Mouse (Mus musculus): ENCODE data around the gene Pla1a.

Pla1a gene

DNA sequence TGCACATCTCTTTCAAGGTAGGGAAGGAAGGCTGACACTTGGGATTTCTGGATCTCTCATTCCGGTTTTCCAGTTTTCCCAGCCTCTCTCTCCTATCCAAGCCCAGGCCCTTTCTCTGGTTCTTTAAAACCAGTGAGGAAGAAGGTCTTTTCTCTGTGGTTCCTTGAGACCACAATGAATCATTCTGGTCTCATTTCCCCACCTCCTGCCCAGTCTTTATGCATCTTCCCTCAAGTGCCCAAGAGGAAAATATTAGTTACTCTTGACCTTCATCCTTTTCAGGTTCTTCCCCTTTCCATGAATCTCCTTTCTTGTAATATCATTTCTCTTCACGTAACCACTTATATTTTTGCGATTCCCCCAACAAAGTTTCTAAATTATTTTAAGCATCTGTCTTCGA lies 47.2 kb downstream of the Pla1a start:
- no peak for DNase-seq

GRCm38 (mm10) chr16:38385184-38385634 lies 47.7 kb downstream of the Pla1a start:
- no peak for DNase-seq

DNA sequence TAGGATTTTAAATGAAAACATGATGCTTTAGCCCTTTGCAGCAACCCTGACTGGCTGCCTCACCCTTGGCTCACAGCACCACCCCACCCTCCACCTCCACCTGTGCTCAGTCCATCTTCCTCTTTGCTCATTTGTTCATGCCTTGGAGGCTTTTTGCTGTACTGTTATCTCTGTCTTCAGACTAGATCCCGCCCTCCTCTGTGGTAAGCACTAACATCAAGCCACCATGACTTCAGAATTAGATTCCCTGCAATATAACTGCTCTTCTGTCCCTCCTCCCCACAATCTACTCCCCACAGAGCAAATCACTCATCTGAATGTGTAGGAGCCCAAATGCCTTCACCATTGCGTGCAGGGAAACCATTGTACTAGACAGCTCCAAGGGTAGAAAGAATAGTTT lies 49.3 kb downstream of the Pla1a start:
- DNase-seq, result no peak

DNA sequence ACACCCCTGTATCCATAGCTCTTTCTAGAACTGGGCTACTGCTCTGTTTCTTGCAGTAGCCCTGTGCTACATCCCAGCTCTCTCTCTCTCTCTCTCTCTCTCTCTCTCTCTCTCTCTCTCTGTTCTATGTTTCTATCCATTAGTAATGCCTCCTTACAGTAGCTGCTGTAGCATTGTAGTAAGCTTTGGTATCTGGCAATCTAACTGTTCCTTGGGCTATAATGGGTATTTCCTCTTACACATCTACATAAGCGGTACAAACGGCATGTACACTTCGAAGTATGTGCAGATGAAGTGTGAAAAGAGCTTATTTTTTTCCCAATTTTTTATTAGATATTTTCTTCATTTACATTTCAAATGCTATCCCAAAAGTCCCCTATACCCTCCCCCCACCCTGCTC lies 53.0 kb downstream of the Pla1a start:
- DNase-seq, result no peak

DNA sequence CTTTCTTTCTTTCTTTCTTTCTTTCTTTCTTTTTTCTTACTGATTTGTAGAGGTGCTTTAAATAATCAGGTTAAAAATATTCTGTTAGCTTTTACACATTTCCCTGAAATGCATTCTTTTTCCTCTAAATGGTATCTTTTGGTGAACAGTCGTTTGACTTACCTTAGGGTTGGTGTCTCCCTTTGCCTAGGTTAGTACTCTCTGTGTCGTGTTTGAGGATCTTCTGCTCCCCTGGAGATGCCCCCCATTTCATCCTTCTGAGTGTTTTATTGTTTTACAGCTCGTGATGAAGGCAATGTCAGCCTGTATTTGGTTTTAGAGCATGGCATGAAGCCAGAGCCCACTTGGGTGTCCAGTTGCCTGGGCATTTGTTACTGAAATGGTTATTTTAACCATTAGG lies 53.5 kb downstream of the Pla1a start:
- no peak for DNase-seq

DNA sequence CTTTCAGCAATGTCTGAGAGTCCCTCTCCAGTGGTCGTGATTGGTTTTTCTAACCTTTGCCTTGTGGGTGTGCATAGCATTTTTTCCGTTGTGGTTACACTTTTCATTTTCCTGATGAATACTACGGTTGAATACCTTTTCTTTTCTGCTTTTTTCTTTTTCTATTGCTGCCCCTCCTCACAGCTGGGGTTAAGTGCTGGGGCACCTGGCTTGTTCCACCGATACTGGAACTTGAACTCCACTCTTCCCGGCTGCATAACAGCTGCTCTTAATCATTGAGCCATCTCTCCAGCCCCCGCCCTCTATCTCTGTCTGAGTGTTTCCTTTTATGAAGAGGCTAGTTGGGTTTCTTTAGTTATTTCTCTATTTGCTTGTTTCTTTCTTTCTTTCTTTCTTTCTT lies 53.9 kb downstream of the Pla1a start:
- no peak for DNase-seq

- DNase-seq, result no peak
Observed at GRCm38 (mm10) chr16:38378591-38378990, 54.4 kb downstream of the Pla1a start.

GRCm38 (mm10) chr16:38377546-38377945 lies 55.4 kb downstream of the Pla1a start:
- no peak for DNase-seq

DNA sequence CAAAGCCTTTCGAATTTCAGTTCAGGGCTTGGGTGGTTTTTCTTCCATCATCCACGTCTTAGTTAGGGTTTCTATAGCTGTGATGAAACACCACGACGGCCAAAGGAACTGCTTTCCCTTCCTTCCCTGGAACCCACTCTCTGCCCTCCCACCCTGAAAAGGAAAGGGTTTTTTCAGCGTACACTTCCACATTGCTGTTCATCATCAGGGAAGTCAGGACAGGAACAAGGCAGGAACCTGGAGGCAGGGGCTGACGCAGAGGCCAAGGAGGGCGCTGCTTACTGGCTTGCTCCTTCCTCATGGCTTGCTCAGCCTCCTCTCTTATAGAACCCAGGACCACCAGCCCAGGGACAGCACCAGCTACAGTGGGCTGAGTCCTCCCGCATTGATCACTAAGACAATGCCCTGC lies 56.1 kb downstream of the Pla1a start:
- no peak for DNase-seq

DNA sequence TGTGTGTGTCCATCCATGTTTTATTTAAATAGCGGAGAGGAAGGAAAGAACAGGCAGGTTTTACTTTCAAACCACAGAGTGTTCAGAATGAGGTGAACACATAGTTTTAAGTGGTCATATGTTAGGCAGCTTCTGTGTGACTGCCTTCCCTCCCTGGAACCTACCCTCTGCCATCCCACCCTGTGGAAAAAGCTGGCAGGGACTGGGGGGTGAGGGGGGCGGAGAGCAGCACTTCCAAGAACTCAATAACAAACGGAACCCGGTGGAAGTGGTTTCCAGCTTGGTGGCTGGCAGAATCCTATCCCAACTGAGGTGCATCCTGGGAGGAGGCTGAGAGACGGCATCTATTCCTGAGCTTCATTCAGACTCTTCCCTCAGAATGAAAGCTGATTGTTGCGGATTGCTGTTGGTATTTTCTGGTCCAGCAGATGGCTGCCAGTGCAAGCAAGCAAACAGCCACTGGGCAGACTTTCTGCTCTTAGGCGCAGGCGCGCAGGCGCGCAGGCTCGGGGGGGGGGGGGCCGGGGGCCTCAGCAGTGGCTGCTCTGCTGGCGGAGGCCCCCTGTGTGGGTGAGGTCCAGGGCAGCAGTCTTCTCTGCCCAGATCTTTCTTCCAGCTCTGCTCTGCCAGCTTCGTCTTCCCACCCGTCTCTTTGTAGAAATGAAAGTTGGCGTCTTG lies 56.6 kb downstream of the Pla1a start:
- DNase-seq, result no peak

DNA sequence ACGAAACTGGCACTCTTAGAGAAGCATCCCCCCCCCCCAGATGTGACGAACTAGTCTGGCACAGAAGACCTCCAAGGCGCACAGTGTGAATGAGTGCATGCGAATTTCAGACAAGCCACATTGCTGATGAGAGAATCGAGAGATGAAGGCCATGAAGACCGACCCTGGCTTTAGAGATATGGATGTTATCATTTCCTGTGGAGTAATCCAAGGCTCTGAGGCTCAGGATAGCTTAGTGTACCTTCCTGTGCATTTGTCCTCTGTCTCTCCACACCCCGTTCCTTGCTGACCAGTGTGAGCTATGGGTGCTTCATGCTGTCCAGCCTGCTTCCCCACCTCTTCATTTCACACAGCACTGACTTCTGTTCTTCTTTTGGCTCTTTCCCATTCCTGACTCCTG lies 57.8 kb downstream of the Pla1a start:
- DNase-seq, result no peak

DNA sequence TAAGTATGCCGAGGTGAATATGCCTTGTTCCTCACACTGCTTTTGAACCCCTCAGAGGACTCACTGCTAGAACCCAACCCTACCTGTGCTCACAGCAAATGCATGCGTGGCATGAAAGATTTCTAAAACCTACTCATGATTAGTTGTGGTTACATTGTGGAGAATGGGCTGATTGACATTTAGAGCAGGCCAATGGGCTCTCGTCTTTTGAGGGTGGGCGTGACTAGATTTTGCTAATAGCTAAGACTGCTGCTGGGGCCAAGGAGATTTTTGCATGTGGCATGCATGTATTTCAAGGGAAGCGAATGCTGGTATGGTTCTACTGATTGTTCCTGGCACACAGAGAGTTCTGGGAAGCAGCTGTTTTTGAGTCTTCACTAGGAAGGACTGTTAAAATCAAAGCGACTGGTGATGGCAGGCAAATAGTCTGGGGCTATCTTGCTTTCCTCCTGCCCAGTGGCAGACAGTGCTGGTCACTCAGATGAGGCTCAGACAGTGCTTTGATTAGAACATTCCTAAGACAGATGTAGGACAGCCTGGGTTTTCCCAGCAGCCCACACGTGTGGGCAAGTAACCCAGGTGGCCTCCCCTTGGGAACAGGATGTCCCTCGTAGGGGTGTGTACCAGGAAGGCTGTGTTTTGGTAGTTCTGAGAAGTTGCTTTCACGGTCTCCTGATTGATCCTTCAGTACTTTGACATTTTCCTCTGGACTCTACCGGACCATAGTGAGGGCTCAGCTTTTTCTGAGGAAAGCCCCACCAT lies 58.4 kb downstream of the Pla1a start:
- no peak for DNase-seq

DNA sequence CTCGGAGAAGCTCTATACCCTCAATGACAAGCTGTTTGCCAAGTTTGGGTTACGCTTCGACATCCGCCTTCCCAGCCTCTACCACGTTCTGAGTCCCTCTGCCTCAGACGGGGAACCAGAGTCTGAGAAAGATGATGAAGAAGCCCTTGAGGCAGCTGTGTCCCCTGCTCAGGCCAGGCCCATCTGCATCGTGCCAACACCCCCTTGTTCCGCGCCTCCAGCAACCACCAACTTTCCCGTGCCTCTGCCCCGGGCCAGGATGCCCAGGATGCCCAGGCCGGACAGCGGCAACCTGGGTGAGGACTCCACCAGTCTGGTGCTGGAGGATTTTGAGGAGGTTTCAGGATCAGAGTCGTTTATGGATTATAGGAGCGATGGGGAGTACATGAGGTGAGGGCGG lies 59.0 kb downstream of the Pla1a start:
- no peak for DNase-seq

DNA sequence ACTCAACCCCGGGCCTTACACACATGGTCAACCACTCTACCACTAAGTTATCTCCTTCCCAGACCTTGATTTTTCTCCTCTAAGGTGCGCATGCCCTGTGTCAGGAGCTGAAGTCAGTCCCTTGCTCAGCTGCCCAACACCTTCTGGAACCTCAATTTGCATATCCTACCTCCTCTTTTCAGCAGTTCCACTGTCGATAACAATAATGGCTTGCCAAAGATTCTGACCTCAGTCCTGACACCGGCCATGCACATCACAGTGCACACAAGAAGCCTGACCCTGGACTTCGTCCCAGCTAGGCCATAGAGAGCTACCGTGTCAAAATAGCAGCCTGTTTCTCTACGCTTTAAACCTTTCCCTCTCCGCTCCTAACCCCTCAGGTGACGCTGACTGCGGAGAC lies 59.5 kb downstream of the Pla1a start:
- DNase-seq, result no peak

DNA sequence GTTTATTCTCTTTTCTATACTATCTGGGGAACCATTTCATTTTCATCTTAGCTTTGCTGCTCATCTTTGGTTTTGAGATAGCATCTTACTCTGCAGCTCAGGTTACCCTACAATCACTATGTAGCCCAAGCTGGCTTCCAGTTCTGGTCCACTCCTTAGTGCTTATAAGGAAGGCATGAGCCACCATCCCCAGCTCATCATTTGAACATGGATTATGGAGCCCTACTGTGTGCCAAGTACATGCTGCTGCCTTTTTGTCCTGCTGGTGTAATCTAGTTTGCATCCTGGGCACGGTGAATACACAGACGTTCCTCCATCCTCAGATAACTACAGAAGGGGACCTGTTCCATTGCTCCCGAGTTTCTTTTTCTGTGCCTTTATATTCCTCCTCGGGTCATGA lies 60.1 kb downstream of the Pla1a start:
- no peak for DNase-seq

DNA sequence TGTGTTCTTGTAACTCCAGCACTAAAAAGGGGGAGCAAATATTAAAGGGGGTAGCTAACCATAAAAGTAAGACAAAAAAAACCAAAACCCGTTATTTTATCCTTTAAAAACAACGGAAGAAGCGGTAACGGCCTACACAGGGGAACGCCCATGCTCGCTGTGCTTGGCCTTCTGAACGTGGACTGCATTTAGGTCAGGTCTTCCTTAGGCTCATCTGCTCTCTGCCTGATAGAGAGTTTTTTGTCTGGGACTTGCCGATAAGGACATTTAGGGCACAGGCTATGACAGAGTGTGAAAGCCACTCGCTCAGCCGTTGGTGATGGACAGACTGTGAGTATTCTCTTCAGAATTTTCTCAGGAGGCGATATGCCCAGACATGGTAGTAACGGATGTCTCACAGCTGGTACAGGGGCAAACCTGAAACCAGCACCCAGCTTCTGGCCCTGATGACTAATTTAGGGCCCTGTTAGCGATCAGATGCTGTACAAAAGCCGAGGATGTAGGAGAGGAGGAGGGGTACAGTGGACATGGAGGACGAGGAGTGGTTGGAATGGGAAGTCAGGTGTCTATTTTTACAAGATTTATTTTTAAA lies 61.1 kb downstream of the Pla1a start:
- DNase-seq, result no peak

- no peak for DNase-seq
Observed at GRCm38 (mm10) chr16:38370633-38371374, 62.1 kb downstream of the Pla1a start.

DNA sequence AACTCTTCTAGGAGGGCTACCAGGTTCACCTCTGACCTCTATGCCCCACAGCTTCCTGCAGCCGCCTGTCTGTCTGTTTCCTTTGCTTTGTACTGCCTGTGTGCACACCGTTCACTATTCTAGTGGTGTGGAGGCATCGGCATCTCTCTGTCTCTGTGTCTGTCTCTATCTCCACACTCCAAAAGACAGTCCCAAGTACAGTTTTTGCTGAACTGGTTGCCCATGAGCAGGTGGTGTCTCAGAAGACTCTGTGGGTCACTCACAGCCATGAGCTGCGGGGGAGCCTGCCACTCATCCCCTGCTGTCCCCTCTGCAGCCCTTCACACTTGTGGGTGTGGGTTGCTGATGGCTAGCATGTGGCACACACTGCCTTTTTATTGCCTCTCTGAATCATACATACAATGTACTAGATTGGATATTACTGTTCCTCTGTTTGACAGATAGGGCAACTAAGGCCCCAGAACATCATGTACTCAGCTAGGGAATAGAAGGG lies 62.9 kb downstream of the Pla1a start:
- no peak for DNase-seq

DNA sequence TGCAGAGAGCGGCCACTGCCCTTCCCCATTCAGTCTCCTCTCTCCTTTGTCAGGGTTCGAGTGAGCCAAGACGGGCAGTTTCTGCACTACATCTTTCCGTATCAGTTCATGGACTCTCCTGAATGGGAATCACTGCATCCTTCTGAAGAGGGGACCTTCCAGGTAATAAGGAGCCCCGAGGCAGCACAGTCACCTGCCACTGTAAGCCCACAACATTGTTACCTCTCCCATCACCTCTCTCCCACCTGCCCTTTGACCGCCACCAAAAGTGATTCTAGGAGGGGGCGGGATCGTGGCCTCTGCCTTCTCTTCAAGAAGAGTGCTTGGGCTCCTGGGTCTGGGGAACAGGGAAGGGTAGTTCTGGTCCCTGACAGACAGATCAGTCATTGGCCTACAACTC lies 63.5 kb downstream of the Pla1a start:
- DNase-seq, result no peak

DNA sequence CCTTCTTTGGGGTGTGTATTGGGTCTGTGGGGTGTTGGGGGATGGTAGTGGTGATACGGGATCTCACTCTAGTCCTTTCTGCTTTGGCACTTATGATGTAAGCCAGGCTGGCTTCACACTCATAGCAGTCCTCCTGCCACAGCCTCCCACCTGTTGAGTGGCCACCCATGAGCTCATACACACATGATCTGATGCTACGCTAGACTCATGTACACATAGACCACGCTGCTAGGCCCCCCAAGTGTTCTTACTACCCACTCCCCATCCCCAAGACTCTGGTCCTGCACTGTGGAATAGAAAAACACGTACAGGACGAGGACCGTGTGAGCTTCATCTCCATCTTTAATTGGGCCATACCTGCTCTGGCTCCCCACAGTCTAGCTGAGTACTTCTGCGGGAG lies 63.9 kb downstream of the Pla1a start:
- DNase-seq, result no peak

DNA sequence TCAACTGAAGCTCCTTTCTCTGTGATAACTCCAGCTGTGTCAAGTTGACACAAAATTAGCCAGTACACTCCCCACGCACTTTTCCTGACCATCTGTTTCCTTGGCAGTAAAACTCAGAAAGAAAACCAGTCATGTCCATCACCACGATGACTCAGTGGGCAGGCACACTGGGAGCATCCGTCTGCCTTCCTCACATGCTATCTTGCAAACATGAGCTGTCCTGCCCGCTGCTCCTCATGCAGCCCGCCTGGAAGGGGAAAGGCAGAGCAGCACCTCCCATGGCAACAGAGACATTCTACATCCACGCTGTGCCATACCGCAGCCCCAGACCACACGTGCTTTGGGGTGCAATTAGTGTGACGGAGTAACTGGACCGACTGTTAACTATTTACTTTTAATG lies 64.6 kb downstream of the Pla1a start:
- DNase-seq, result no peak

DNA sequence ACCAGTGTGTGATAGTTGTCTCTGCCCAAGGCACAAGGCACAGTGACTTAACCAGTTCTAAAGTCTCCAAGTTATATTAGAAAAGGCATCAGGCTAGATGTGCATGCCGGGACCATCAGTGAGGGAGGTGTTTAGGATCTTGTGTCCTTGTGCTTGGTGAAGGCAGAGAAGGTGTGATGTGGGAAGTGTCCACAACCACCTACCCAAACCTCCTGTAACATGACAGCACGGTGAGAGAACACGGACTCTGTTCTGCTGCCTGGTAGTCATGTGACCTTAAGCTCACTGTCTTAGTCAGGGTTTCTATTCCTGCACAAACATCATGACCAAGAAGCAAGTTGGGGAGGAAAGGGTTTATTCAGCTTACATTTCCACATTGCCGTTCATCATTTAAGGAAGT lies 66.7 kb downstream of the Pla1a start:
- no peak for DNase-seq

- no peak for DNase-seq
Observed at GRCm38 (mm10) chr16:38365390-38365789, 67.6 kb downstream of the Pla1a start.

Measured in thymus, adult 18-20 months (tissue).